Comparison of ENCODE assay signal across 18 mouse cellular contexts in the genomic region with DNA sequence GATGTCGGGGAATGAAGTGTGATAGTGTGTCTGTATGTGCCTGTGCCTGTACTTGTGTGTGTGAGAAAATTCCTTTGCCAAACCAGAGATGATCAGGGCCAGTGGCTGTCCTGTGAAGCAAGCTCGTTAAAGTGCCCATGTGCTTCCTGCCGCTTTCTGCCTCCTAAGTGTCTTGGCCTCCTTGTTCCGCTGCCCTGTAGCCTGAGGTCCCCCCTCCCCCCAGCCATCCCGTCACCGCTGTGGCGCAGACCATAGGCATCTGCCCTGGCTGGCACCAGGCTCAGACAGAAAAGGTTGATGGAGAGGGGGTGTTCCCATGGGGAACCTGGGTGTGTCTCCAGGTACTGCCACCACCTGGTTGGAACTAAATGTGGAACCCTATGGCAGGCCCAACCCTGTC. TPM values are rescaled to one million over a fixed set of nuclear protein-coding genes. Genes with fewer than 3 reads are reported as not detected.
DNase-seq lines count a peak whose midpoint lies in the region; ATAC-seq and TF ChIP-seq lines count a peak whose summit lies in the region.
"Had no signal": no experiment of that assay in that cellular context is flagged by ENCODE, and none has a peak within 500 bp of the region (broad histone marks: within the 10 kb centered on the region; RNA-seq: fewer than 3 reads in every experiment).

No protein-coding gene starts in this region.

- peaks cover 6% of the 10 kb centered on the region; the same call in 1 of the 2 replicates for H3K36me3 ChIP-seq in intestine, postnatal 0 days (ENCODE audit: control insufficient read depth, insufficient read depth)
- H3K36me3 ChIP-seq in stomach, postnatal 0 days (ENCODE audit: control insufficient read depth, insufficient read depth, low read length) = 0 out of 2 replicates have a peak, but pooled peaks cover 2% of the 10 kb centered on the region
- peaks cover 65% of the 10 kb centered on the region for H3K36me3 ChIP-seq in embryonic facial prominence, embryonic 10.5 days (replicated peaks)

- no peak for ATAC-seq in intestine, postnatal 0 days
- no peak for ATAC-seq in stomach, postnatal 0 days (ENCODE audit: low FRiP score, low TSS enrichment)
- ATAC-seq: activated CD4-positive, CD25-positive, alpha-beta regulatory T cell, adult 4 months; inflammation-experienced regulatory T-cells, adult 6 months had no signal

- no peak overlapping the region for H3K4me2 ChIP-seq in intestine, postnatal 0 days (replicated peaks; ENCODE audit: low read depth)
- no peak overlapping the region for H3K4me2 ChIP-seq in stomach, postnatal 0 days (replicated peaks; ENCODE audit: low read depth)
- H3K4me2 ChIP-seq: embryonic facial prominence, embryonic 13.5 days; heart, embryonic 12.5 days; stomach, embryonic 15.5 days had no signal

- peak; percentile 81 for DNase-seq in heart, adult 11 months
- no peak for DNase-seq in heart, adult 9 months (ENCODE audit: low spot score in 2 of 2)
- DNase-seq in lung, adult 18-20 months = peak; percentile 30 to 38
- no peak for DNase-seq in lung, postnatal 25 days (ENCODE audit: low spot score)
- peak; percentile 28 for DNase-seq in stomach, postnatal 0 days (ENCODE audit: low spot score)
- DNase-seq in embryonic facial prominence, embryonic 10.5 days (ENCODE audit: low spot score) = no peak
- no peak for DNase-seq in neural tube, embryonic 10.5 days (ENCODE audit: extremely low spot score, low spot score)
- DNase-seq: gastrocnemius, postnatal 10 days; heart, postnatal 4 days; thymus, postnatal 25 days had no signal

- H3K27ac ChIP-seq in intestine, postnatal 0 days (ENCODE audit: low read depth, low read length) = 0 out of 2 replicates have a peak overlapping the region, but pooled peaks have one; percentile 28
- no peak overlapping the region for H3K27ac ChIP-seq in stomach, postnatal 0 days (replicated peaks)
- H3K27ac ChIP-seq in embryonic facial prominence, embryonic 10.5 days (replicated peaks) = no peak overlapping the region
- H3K27ac ChIP-seq: embryonic facial prominence, embryonic 13.5 days; layer of hippocampus, adult 2 months; liver, embryonic 14.5 days; stomach, embryonic 15.5 days had no signal

- TF ChIP-seq EP300 in stomach, postnatal 0 days (optimal IDR thresholded peaks at IDR 0.05) = no peak

- no peaks in the 10 kb centered on the region; the same call in 1 of the 2 replicates for H3K4me1 ChIP-seq in intestine, postnatal 0 days (replicated peaks; ENCODE audit: control insufficient read depth, insufficient read depth, low read length)
- no peaks in the 10 kb centered on the region for H3K4me1 ChIP-seq in stomach, postnatal 0 days (replicated peaks; ENCODE audit: control insufficient read depth, insufficient read depth)
- H3K4me1 ChIP-seq in embryonic facial prominence, embryonic 10.5 days = peaks cover 48% of the 10 kb centered on the region

- no peaks in the 10 kb centered on the region for H3K27me3 ChIP-seq in intestine, postnatal 0 days (replicated peaks; ENCODE audit: control insufficient read depth, insufficient read depth, low read length)
- H3K27me3 ChIP-seq in stomach, postnatal 0 days (ENCODE audit: control insufficient read depth, insufficient read depth, low read length) = no peaks in the 10 kb centered on the region
- peaks cover 97% of the 10 kb centered on the region for H3K27me3 ChIP-seq in embryonic facial prominence, embryonic 10.5 days (replicated peaks; ENCODE audit: low read depth, poor library complexity, severe bottlenecking)

- H3K4me3 ChIP-seq in intestine, postnatal 0 days (ENCODE audit: low read depth, low read length) = no peak overlapping the region
- H3K4me3 ChIP-seq in stomach, postnatal 0 days (ENCODE audit: low read depth, low read length) = no peak overlapping the region
- no peak overlapping the region for H3K4me3 ChIP-seq in embryonic facial prominence, embryonic 10.5 days
- H3K4me3 ChIP-seq: embryonic facial prominence, embryonic 13.5 days; heart, embryonic 12.5 days; layer of hippocampus, adult 2 months; stomach, embryonic 15.5 days had no signal

- WGBS in intestine, postnatal 0 days = 64% methylated on average over 7 of the region's 7 CpGs
- 70% methylated on average over 7 of the region's 7 CpGs for WGBS in stomach, postnatal 0 days
- 61% methylated on average over 7 of the region's 7 CpGs for WGBS in embryonic facial prominence, embryonic 10.5 days

- peak; percentile 23; the same call in 1 of the 2 replicates for TF ChIP-seq CTCF in intestine, postnatal 0 days (IDR thresholded peaks at IDR 0.05; ENCODE audit: low read depth)
- no peak for TF ChIP-seq CTCF in stomach, postnatal 0 days (IDR thresholded peaks at IDR 0.05; ENCODE audit: low read depth)

- no peaks in the 10 kb centered on the region for H3K9me3 ChIP-seq in intestine, postnatal 0 days (ENCODE audit: control insufficient read depth)
- H3K9me3 ChIP-seq in stomach, postnatal 0 days (ENCODE audit: control insufficient read depth, low read length) = no peaks in the 10 kb centered on the region
- no peaks in the 10 kb centered on the region for H3K9me3 ChIP-seq in embryonic facial prominence, embryonic 10.5 days
- H3K9me3 ChIP-seq: embryonic facial prominence, embryonic 13.5 days; heart, embryonic 12.5 days; stomach, embryonic 15.5 days had no signal

- no peak overlapping the region for H3K9ac ChIP-seq in intestine, postnatal 0 days (ENCODE audit: low read depth, low read length)
- H3K9ac ChIP-seq in stomach, postnatal 0 days (ENCODE audit: low read length) = no peak overlapping the region
- H3K9ac ChIP-seq: embryonic facial prominence, embryonic 13.5 days; heart, embryonic 12.5 days; liver, embryonic 14.5 days; stomach, embryonic 15.5 days had no signal

RNA-seq across cellular contexts. Expression of a gene that starts 13.1 kb away (rescaled TPM):
- 12.5 and 13.0 TPM in 2 replicates for polyA plus RNA-seq in intestine, postnatal 0 days (2015; fragmentation: Nextera tagmentation; extraction: Ambion mirVana)
- polyA plus RNA-seq in stomach, postnatal 0 days (2015; fragmentation: Nextera tagmentation; extraction: Ambion mirVana) = 18.3 and 19.3 TPM in 2 replicates
- 30.2 and 33.8 TPM in 2 replicates for polyA plus RNA-seq in embryonic facial prominence, embryonic 10.5 days (2016; fragmentation: Nextera tagmentation; extraction: Ambion mirVana)

Comparison
In these comparisons a context has a peak if more than half of its experiments do, and no peak if none do; other contexts are left out.
1. DNase-seq: peak in heart, adult 11 months (single experiment), lung, adult 18-20 months (2 of 2) and stomach, postnatal 0 days (single experiment); none in heart, adult 9 months (0 of 2), lung, postnatal 25 days (single experiment), embryonic facial prominence, embryonic 10.5 days (single experiment) and neural tube, embryonic 10.5 days (single experiment).